Mouse (Mus musculus) erythroblast, embryonic 14.5 days (primary cell): ENCODE measurements around the gene Rwdd4a.

Source experiments
- GATA1 ChIP-seq: IDR thresholded peaks from 2 replicates; pipeline ENCODE4 v1.6.1; 2012; ENCODE audit warnings: low read length, inconsistent platforms, mixed read lengths
- TAL1 ChIP-seq: IDR thresholded peaks from 3 replicates; pipeline ENCODE4 v1.6.1; 2012; ENCODE audit warnings: low read length, inconsistent platforms, mixed read lengths

DNA sequence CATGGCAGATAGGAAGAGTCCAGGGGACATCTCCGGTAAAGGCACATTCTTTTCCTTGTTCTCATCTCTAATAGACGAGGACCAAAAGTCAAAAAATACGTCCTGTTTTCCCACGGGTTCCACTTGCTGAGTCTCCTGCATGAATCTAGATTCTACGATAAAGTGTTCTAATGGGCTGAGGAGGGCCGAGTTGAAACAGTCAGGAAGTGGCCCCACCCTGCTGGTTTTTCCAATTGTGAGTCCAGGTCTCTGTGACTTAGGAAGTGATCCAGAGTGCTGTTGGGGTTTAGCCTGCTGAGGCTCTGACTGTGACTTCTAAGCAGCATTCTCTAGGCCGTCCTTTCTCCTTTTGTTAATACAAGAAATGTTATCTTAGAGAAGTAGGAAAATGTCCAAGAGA lies 23.0 kb downstream of the Rwdd4a start:
- no peak for TF ChIP-seq TAL1
- no peak for TF ChIP-seq GATA1
